Mouse (Mus musculus) stomach, postnatal 0 days (tissue): ENCODE data around the gene Vps29.

Experiments used
- CTCF ChIP-seq: IDR thresholded peaks from 2 replicates; pipeline ENCODE4 v1.5.1; 2016; ENCODE audit warnings: antibody characterized with exemption, low read depth, mild to moderate bottlenecking, moderate library complexity
- EP300 ChIP-seq: optimal IDR thresholded peaks from 2 replicates; pipeline ENCODE3; 2016; ENCODE audit warnings: antibody characterized with exemption

DNA sequence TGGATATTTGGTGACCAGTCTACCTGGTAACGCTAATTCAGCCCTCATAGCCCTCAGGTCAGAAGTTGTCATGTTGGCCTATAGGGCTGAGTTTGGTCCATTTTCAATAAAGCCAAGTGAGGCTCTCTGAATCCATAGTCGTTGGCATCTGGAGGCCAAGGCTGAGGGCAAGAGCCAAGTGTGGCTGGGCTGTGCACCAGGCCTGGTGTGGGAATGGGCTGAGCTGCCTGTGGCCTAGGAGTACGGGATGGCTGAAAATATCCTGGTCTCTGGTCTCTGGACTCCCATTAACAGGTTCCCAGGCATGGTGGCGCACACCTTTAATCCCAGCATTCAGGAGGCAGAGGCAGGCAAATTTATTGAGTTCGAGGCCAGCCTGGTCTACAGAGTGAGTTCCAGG, 35.8 kb downstream of the Vps29 start:
- TF ChIP-seq CTCF (no peak), EP300 (no peak)
